Mouse (Mus musculus): ENCODE data around the gene Tmem82. TPM values are rescaled to one million over a fixed set of nuclear protein-coding genes. Genes with fewer than 3 reads are reported as not detected.

The Tmem82 gene
- total RNA-seq, 2 experiments from 2014 or later: 0.52 TPM; not detected in 1

GRCm38 (mm10) chr4:141621297-141621696 is 2.9 kb upstream of the Tmem82 start:
- ATAC-seq (replicated peaks; ENCODE audit: low FRiP score, low TSS enrichment, poor library complexity, severe bottlenecking): no peak

GRCm38 (mm10) chr4:141619299-141619883 is 958 bp upstream of the Tmem82 start:
- ATAC-seq (replicated peaks; ENCODE audit: low FRiP score, low TSS enrichment, poor library complexity, severe bottlenecking): no peak

GRCm38 (mm10) chr4:141617863-141618564 is 419 bp downstream of the Tmem82 start:
- ATAC-seq (replicated peaks; ENCODE audit: low FRiP score, low TSS enrichment, poor library complexity, severe bottlenecking): no peak

GRCm38 (mm10) chr4:141617299-141617698 is 1.1 kb downstream of the Tmem82 start:
- peak; percentile 59 for ATAC-seq (replicated peaks; ENCODE audit: low FRiP score, low TSS enrichment, poor library complexity, severe bottlenecking)

GRCm38 (mm10) chr4:141616811-141617210 is 1.6 kb downstream of the Tmem82 start:
- no peak for ATAC-seq (replicated peaks; ENCODE audit: low FRiP score, low TSS enrichment, poor library complexity, severe bottlenecking)

- no peak for ATAC-seq (replicated peaks; ENCODE audit: low FRiP score, low TSS enrichment, poor library complexity, severe bottlenecking)
These were observed 3.5 kb downstream of the Tmem82 start for GRCm38 (mm10) chr4:141614946-141615345.

GRCm38 (mm10) chr4:141609538-141609937 is 8.9 kb downstream of the Tmem82 start:
- no peak for ATAC-seq (replicated peaks; ENCODE audit: low FRiP score, low TSS enrichment, poor library complexity, severe bottlenecking)

- ATAC-seq (replicated peaks; ENCODE audit: low FRiP score, low TSS enrichment, poor library complexity, severe bottlenecking): no peak
These were observed 12.6 kb downstream of the Tmem82 start, which contains the start of gene Fblim1 for GRCm38 (mm10) chr4:141605861-141606260. Fblim1 (minus strand) TSS chr4:141606096.

- no peak for ATAC-seq (replicated peaks; ENCODE audit: low FRiP score, low TSS enrichment, poor library complexity, severe bottlenecking)
These were observed 13.0 kb downstream of the Tmem82 start for GRCm38 (mm10) chr4:141605421-141605820.

- no peak for ATAC-seq (replicated peaks; ENCODE audit: low FRiP score, low TSS enrichment, poor library complexity, severe bottlenecking)
These were observed 13.9 kb downstream of the Tmem82 start for GRCm38 (mm10) chr4:141604493-141604892.

- ATAC-seq (replicated peaks; ENCODE audit: low FRiP score, low TSS enrichment, poor library complexity, severe bottlenecking): no peak
These were observed 14.5 kb downstream of the Tmem82 start for GRCm38 (mm10) chr4:141603921-141604320.

- no peak for ATAC-seq (replicated peaks; ENCODE audit: low FRiP score, low TSS enrichment, poor library complexity, severe bottlenecking)
These were observed 15.8 kb downstream of the Tmem82 start for GRCm38 (mm10) chr4:141602523-141603223.

GRCm38 (mm10) chr4:141601148-141601862 is 17.1 kb downstream of the Tmem82 start:
- ATAC-seq (replicated peaks; ENCODE audit: low FRiP score, low TSS enrichment, poor library complexity, severe bottlenecking): 0 out of 2 replicates have a peak, but pooled peaks have one; percentile 20

GRCm38 (mm10) chr4:141600364-141600763 is 18.1 kb downstream of the Tmem82 start:
- ATAC-seq (replicated peaks; ENCODE audit: low FRiP score, low TSS enrichment, poor library complexity, severe bottlenecking): no peak

- ATAC-seq (replicated peaks; ENCODE audit: low FRiP score, low TSS enrichment, poor library complexity, severe bottlenecking): no peak
These were observed 18.9 kb downstream of the Tmem82 start for GRCm38 (mm10) chr4:141599251-141600141.

GRCm38 (mm10) chr4:141598894-141599250 is 19.6 kb downstream of the Tmem82 start:
- no peak for ATAC-seq (replicated peaks; ENCODE audit: low FRiP score, low TSS enrichment, poor library complexity, severe bottlenecking)

- ATAC-seq (replicated peaks; ENCODE audit: low FRiP score, low TSS enrichment, poor library complexity, severe bottlenecking): no peak
These were observed 20.1 kb downstream of the Tmem82 start for GRCm38 (mm10) chr4:141598199-141598893.

- ATAC-seq (replicated peaks; ENCODE audit: low FRiP score, low TSS enrichment, poor library complexity, severe bottlenecking): no peak
These were observed 21.6 kb downstream of the Tmem82 start for GRCm38 (mm10) chr4:141596700-141597328.
